Mouse (Mus musculus) CD4-positive helper T cell, adult 2 months (primary cell): ENCODE data around the gene Kank1.
"Not testable (repeated sequence)": the region's sequence is repeated elsewhere in the genome, so short reads cannot be mapped to it uniquely, and the experiment has no call there.

Source experiments
- DNase-seq: peaks from one replicate; pipeline ENCODE4 v3.0.0-alpha.2; 2012; ENCODE audit warnings: low read depth, missing footprints, low spot score

The Kank1 gene

DNA sequence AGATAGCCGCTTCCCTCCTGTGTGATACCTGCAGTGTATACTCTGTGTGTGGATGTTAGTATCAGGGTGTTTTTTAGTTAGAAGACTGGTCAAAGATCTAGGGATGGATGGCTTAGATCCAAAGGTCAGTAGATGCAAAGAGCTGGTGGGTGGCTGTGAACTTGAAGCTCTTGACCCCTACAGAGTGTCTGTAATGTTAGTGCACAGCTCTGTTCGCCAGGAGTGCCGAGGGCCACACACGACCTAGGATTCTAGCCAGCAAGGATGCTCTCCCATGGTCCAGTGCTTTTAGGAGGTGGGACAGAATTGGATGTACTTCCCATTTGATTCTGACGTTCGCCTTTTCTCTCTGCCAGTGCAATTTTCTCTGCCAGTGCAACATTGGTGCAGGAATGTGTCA is 201.5 kb downstream of the Kank1 start:
- no peak for DNase-seq

DNA sequence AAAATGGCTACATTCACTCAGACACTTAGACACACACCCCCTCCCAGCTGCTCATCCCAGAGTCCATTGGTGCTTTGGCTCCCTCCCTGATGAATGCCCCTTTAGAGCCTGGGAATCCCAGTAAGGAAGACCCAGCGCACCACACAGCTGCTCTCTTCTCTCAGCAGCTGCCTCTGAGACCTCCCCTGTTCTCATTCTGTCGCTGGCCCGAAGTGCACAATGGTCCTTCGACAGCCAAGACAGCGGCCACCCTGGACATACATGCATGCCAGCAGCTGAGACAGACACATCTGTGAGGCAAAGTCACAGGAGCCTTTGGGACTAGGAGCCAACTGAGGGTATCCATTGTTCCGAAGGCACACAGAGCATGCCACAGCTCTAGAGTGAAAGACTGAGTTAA is 203.0 kb downstream of the Kank1 start:
- no peak for DNase-seq

DNA sequence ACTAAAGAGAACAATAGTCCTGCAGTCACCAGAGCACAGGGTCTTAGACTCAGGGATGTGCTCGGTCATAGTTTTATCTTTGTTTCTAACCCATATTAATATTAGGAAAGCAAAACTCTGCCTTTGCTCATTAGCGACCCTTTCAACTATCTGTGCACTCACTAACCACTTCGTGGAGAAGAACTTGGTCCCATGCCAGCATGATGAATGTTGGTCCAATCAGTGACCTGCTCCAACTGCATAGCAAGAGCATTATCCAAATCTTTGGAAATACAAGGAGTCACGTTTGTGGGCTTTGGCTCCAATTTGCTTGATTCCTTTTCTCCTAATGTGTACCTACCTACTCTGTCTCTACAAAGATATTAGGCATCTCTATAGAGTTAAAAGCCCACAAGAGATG is 204.0 kb downstream of the Kank1 start:
- no peak for DNase-seq

DNA sequence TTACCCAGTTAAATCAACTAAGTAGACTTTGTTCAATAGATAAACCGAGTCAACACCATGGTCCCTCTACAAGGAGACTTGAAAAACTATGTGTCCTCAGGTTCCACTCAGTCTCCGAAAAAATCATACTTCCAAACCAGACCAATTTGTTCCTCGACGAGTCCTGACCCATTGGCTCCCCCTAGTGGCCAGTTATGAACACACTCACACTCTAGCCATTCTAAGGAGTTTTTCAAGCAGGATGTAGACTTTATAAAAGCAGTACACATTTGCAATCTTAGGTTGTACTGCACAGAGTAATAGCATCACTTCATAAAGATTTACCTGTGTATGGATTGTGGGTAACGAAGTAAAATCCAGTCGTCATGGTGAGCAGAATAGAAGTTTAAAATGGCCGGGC is 208.3 kb downstream of the Kank1 start:
- peak; percentile 48 for DNase-seq

DNA sequence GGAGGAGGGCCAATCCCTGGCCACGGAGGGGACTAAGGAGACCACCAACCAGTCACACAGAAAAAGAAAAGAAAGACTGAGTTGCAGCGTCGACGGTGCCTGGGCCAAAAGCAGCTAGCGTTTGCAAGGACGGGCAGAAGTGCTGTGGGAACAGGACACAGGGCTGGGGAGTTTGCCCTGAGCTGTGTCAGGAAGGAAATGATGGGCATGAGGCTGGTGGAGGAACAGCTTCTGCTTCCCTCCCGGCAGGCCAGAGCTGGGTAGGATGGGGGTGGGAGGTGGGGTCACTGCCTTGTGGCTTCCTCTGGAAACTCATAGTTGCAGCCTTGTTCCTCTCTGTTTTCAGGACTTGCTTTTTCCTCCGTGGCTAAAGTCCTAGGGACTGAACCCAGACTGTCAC is 209.1 kb downstream of the Kank1 start:
- DNase-seq, result no peak

DNA sequence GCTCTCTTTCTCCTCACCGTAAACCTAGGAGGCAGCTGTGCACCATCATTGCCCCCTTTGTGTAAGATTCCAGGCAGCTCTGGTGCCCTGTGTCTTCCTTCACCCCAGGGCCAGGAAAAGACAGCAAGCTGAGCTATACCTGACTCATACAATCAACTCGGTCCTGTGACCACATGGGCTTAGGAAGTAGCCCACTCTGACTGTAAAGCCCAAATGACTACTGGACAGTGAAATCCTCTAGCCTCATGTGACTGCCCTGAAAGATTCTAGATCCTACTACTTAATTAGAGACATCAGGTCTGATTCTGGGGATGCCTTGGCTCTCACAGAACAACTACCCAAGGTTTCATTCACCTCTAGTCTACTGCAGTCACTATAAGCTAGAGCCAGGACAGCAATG is 209.9 kb downstream of the Kank1 start:
- no peak for DNase-seq

DNA sequence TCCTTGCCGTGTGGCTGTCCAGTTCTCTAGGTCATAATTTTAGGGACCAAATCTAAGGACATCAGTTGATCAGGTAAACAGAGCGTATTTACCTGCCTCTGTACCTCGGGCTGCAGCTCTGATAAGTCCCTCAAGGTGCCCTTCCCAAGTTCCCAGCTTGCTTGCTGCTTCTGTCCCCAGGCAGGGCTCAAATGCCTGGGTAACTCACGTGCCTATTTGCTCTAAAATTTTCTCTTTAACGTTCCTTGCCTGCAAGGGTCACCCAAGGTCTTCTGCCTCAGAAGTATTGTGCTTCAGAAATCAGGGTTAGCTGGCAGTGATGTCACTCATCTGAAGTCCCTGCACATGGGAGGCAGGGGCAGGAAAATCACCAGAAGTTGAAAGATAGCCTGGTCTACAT is 210.6 kb downstream of the Kank1 start:
- no peak for DNase-seq

DNA sequence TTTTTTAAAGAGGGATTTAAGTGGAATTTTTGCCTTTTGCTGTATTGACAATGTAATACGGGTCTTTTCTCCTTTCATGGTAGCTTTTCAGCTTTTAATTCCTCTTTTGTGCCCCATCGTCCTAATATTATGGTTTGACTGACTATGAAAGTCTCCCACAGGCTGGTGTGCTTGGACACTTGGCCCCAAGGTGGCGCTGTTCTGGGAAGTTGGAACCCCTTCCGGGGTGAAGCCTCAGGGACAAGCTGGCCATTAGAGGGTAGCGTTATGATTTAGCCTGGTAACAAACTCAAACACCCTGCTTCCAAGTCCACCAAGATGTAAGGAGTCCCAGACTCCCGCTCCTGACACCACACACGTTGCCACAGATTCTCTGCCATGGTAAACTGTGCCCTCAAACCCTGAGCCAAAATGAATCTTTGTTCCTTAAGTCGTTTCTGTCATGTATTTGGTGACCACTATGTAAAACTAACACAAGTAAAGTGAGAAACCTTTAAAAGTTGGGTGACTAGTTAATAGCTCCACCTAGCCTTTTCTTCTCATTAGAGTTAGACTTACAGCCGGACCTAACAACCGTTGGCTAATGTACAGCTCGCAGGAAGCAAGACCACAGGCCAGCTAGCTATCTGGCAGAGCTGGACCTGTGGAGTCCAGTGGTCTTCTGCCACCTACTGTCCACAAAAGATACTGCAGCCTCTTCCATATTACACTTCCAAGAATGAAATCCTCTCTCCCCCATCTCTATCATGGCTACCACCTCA is 214.3 kb downstream of the Kank1 start:
- no peak for DNase-seq

DNA sequence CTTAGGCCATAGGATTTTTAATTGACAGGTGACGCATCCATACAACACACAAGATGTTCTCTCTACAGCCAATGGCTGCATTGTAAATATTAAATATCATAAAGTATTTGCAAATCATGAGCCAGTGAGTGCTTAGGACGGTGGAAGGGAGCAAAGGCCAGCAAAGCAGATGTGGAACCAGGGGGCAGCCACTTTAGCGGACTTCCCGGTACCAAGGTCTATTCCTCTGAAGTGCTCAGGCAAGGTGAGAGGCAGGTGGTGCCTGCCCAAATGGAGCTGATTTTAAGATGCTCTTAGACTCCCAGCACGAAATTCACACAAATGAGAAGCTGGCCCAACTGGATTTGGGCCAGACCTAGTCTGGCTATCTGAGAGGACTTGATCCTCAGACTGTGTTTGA is 216.4 kb downstream of the Kank1 start:
- DNase-seq, result no peak

DNA sequence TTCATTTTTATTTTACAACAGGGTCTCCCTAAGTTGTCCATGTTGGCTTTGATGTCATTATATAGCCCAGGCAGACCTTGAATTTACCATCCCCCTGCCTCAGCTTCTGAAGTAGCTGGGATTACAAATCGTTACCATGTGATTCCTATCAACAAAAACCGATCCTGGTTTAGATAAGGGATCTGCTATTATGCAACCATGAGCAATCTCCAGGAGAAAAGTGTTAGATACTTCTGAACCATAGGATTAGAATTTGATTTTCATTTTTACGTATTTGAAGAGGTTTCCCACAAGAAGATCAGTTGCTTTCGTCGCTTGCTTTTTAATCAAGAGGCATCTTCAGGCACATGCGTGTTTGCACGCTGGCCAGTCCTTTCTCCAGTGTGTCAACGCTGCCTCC is 224.0 kb downstream of the Kank1 start:
- DNase-seq, result no peak

DNA sequence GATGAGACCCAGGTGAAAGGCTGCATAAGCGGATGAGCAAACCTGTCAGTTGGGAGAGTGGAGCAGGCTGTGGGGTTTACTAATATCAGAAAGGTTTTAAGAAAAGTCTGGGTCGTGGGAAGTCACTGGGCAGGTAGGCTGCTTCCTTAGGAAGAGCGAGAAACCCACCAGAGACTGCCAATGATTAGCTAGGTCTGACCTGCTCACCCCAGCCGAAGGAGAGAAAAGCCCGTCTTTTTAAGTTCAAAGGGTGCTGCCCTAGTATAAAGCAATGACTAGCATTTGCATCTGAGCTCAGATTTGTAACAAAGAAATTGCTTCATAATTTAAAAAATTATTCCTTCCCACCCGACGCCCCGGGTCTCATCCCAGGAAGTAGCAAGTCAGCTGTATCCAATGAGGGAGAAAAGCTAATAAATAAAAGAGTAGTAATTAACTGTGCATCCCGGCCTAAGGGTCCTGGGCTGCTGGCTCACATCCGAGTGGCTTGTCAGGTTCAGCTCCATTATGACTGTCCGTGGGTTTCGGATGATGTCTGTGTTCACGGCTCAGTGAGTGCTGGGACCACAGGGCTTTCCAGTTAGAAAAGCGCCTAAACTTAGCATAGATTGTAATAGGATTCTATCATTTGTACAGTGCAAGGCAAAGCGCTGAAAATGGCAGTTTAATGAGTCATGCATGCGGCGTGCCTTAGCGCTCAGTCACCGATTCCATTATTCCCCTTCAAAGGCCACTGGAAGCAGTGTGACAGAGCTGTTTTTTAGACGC is 225.0 kb downstream of the Kank1 start:
- DNase-seq, result no peak

DNA sequence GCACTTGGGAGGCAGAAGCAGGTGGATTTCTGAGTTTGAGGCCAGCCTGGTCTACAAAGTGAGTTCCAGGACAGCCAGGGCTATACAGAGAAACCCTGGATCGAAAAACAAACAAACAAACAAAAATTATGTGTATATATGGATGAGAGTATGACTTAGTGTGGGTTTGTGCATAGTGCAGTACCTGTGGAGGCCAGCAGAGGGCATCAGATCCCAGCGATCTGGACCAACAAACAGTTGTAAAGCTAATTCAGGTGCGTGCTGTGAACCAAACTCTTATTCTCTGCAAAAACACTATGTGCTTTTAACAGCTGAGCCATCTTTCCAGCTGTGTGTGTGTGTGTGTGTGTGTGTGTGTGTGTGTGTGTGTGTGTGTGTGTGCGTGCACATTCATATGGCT is 239.0 kb downstream of the Kank1 start:
- not testable (repeated sequence) for DNase-seq

DNA sequence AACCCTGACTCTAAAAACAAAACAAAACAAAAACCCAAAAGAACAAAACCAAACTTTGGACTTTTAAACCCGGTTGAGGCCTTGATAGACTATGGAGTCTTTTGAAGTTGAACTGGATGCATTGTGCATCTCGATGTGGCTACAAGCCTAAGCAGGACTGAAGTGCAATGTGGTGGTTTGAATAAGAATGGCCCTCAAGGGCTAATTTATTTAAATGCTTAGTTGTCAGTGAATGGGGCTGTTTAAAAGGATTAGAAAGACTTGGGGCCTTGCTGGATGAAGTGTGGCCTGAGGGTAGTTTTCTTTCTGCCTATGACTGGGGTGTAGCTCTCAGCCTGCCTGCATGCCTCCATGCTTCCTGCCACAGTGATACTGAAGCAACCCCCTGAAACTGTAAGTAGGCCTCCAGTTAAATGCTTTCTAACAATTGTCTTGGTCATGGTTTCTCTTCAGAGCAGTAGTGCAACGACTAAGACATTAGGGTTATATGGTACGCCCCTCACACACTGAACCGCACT is 242.4 kb downstream of the Kank1 start:
- DNase-seq, result no peak

DNA sequence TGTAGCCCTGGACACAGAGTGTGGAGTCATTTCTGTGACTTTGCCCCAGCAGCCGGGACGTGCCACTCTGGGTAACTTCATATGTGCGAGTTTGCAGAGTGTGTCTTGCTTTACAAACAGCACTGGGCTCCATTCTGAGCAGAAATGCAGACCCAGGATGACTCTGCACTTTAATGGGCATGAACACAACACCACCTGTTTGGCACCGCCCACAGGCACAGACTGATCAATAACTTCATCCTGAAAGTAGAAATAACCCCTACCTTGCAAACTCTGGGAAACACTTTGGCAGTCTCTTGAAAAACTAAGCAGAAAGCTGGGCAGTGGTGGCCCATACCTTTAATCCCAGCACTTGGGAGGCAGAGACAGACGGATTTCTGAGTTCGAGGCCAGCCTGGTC is 244.0 kb downstream of the Kank1 start:
- DNase-seq, result no peak
